Mouse (Mus musculus): Measurements from ENCODE around the gene Tbc1d5. TPM values are rescaled to one million over a fixed set of nuclear protein-coding genes. Genes with fewer than 3 reads are reported as not detected.

The Tbc1d5 gene
- polyA plus RNA-seq, 1 experiment from 2014 or later: 11.3 TPM

DNA sequence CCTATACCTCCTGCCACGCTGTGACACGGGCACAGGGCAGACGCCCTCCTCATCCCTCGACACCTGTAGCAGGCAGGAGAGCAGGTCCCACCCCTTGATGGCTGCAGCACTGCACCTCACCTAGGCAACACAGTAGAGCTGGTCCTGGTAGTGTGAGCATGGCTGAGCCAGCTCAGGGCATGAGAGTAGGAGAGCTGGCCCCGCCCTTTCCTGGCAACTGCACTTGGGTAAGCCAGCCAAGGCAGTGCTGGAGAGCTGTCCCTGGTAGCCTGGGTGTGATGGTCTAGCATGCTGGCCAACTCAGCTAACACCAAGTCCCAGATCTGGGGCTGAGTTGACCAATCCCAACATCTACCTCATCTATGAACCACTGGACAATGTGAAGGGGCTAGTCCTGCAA, 19.9 kb downstream of the Tbc1d5 start:
- Histone ChIP-seq H3K4me1 (replicated peaks; ENCODE audit: control insufficient read depth, insufficient read depth, low read length) (no peaks in the 10 kb centered on the region), H3K4me3 (ENCODE audit: low read depth, low read length) (no peak overlapping the region), H3K27ac (ENCODE audit: low read depth, low read length) (no peak overlapping the region), H3K4me2 (no peak overlapping the region), H3K27me3 (replicated peaks; ENCODE audit: control insufficient read depth, insufficient read depth, low read length) (no peaks in the 10 kb centered on the region), H3K36me3 (ENCODE audit: control insufficient read depth, insufficient read depth, low read length) (no peaks in the 10 kb centered on the region), H3K9me3 (ENCODE audit: control insufficient read depth, low read length) (no peaks in the 10 kb centered on the region), H3K9ac (ENCODE audit: low read depth, low read length) (no peak overlapping the region)
- 89% methylated on average over 5 of the region's 5 CpGs for WGBS
- ATAC-seq (replicated peaks; ENCODE audit: low FRiP score): peak; percentile 60
- DNase-seq (ENCODE audit: low spot score): no peak

DNA sequence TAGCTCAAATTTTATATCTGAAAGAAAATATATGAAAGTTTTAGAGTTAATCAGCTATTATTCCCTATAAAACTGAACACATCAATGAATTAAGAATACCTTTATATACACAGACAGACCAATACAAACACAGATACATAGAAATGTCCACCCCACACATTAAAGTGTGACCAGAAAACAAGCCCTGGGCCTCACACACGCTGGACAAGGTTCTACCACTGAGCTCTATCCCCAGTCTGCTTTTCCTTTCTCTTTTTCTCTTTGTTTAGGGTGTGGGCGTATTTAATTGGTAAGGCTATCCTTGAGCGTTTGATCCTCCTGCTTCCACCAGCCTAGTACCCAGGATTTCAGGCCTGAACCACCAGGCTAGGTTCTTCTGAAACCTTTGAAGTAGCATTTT, 28.2 kb downstream of the Tbc1d5 start:
- WGBS: 73% methylated on average over 3 of the region's 3 CpGs
- H3K27ac ChIP-seq (ENCODE audit: low read depth, low read length): no peak overlapping the region
- no peak overlapping the region for H3K9ac ChIP-seq (ENCODE audit: low read depth, low read length)
- DNase-seq (ENCODE audit: low spot score) (no peak), ATAC-seq (replicated peaks; ENCODE audit: low FRiP score) (no peak)
- H3K4me2 ChIP-seq: no peak overlapping the region
- no peaks in the 10 kb centered on the region for H3K27me3 ChIP-seq (replicated peaks; ENCODE audit: control insufficient read depth, insufficient read depth, low read length)
- H3K36me3 ChIP-seq (ENCODE audit: control insufficient read depth, insufficient read depth, low read length): no peaks in the 10 kb centered on the region
- no peaks in the 10 kb centered on the region for H3K4me1 ChIP-seq (replicated peaks; ENCODE audit: control insufficient read depth, insufficient read depth, low read length)
- no peaks in the 10 kb centered on the region for H3K9me3 ChIP-seq (ENCODE audit: control insufficient read depth, low read length)
- no peak overlapping the region for H3K4me3 ChIP-seq (ENCODE audit: low read depth, low read length)

DNA sequence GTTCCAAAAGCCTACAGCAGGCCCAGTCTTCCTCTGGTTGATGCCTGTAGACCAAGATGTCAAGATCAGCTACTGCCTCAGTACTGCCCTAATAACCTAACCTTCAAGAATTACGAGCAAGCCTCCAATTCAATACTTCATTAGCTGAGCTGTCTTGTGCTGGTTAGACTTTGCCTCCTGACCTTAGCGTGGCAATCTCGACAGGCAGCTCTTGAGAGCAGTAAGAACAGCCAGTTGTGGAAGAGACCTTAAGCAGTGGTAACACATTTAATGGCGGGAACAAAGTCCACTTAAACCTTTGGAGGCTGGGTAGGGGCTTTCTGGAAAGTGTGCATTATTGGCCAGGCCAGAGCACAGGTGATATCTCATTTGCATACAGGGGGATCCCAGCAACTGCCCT, 34.2 kb downstream of the Tbc1d5 start:
- 86% methylated on average over 4 of the region's 4 CpGs for WGBS
- no peak overlapping the region for H3K27ac ChIP-seq (ENCODE audit: low read depth, low read length)
- no peaks in the 10 kb centered on the region for H3K27me3 ChIP-seq (replicated peaks; ENCODE audit: control insufficient read depth, insufficient read depth, low read length)
- H3K36me3 ChIP-seq (ENCODE audit: control insufficient read depth, insufficient read depth, low read length): no peaks in the 10 kb centered on the region
- ATAC-seq (replicated peaks; ENCODE audit: low FRiP score): no peak
- no peaks in the 10 kb centered on the region for H3K9me3 ChIP-seq (ENCODE audit: control insufficient read depth, low read length)
- no peak overlapping the region for H3K4me3 ChIP-seq (ENCODE audit: low read depth, low read length)
- H3K9ac ChIP-seq (ENCODE audit: low read depth, low read length): no peak overlapping the region
- H3K4me2 ChIP-seq: no peak overlapping the region
- H3K4me1 ChIP-seq (replicated peaks; ENCODE audit: control insufficient read depth, insufficient read depth, low read length): no peaks in the 10 kb centered on the region
- no peak for DNase-seq (ENCODE audit: low spot score)

DNA sequence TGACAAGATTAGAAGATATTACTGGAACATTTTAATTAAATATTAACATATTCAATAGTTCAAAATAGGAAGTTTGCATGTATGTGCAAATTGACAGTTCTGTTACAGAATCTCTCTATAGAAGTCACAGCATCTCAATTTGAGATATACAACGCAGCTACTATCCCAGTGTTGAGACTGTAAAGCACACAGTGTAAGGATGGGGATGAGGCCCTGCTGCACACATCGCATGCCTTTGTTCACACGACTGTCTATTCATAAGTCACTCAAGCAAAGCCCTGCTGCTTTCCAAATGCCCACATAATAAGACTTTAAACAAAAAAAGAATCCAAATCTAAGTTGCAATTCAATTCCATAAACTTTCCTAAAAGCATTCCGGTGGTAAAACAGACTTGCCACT, 37.1 kb downstream of the Tbc1d5 start:
- Histone ChIP-seq H3K4me1 (replicated peaks; ENCODE audit: control insufficient read depth, insufficient read depth, low read length) (no peaks in the 10 kb centered on the region), H3K27ac (ENCODE audit: low read depth, low read length) (no peak overlapping the region), H3K36me3 (ENCODE audit: control insufficient read depth, insufficient read depth, low read length) (no peaks in the 10 kb centered on the region), H3K4me3 (ENCODE audit: low read depth, low read length) (no peak overlapping the region), H3K4me2 (no peak overlapping the region), H3K9ac (ENCODE audit: low read depth, low read length) (no peak overlapping the region), H3K27me3 (replicated peaks; ENCODE audit: control insufficient read depth, insufficient read depth, low read length) (no peaks in the 10 kb centered on the region), H3K9me3 (ENCODE audit: control insufficient read depth, low read length) (no peaks in the 10 kb centered on the region)
- ATAC-seq (replicated peaks; ENCODE audit: low FRiP score): no peak
- no peak for DNase-seq (ENCODE audit: low spot score)
- WGBS: 87% methylated on average over 4 of the region's 4 CpGs

DNA sequence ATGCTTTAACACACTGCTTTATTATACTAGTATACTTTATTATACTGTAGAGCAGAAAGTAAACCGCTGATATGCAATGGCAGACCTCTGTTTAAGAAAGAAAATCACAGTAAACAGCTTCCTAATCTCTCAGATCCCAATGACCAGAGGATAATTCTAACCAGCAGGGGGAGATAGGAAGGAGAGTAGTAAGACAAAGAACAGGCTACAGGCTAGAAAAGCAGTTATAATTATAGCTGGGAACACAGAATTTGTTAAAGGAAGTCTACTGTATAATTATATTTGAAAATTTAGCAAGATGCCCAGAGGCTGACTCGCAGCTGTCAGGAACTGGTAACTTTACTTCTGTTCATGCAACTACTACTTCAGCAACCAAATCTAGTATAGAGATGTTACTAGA, 68.0 kb downstream of the Tbc1d5 start:
- ATAC-seq (replicated peaks; ENCODE audit: low FRiP score) (no peak), DNase-seq (ENCODE audit: low spot score) (no peak)
- WGBS: 80% methylated on average over 2 of the region's 2 CpGs
- Histone ChIP-seq H3K9ac (ENCODE audit: low read depth, low read length) (no peak overlapping the region), H3K36me3 (ENCODE audit: control insufficient read depth, insufficient read depth, low read length) (no peaks in the 10 kb centered on the region), H3K4me2 (no peak overlapping the region), H3K4me3 (ENCODE audit: low read depth, low read length) (no peak overlapping the region), H3K9me3 (ENCODE audit: control insufficient read depth, low read length) (no peaks in the 10 kb centered on the region), H3K27ac (ENCODE audit: low read depth, low read length) (no peak overlapping the region), H3K4me1 (replicated peaks; ENCODE audit: control insufficient read depth, insufficient read depth, low read length) (no peaks in the 10 kb centered on the region), H3K27me3 (replicated peaks; ENCODE audit: control insufficient read depth, insufficient read depth, low read length) (no peaks in the 10 kb centered on the region)

DNA sequence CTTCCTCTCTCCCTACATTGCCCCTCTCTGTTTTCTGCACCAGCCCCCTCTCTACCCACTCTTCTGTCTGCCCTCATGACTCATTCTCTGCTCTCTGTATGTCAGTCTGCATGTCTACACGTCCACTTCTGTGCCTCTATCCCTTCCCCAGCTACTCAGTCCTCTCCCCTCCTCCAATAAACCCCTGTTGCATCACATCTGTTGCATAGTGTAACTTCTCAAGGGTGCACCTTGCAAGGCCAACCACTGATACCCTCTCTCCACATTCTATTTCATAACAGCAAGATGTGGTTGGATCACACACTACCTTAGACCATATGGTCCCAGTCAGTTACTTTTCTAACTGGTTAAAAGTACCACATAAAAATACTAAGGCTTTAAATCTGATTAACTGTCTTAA, 74.9 kb downstream of the Tbc1d5 start:
- no peaks in the 10 kb centered on the region for H3K4me1 ChIP-seq (replicated peaks; ENCODE audit: control insufficient read depth, insufficient read depth, low read length)
- ATAC-seq (replicated peaks; ENCODE audit: low FRiP score) (no peak), DNase-seq (ENCODE audit: low spot score) (no peak)
- H3K9ac ChIP-seq (ENCODE audit: low read depth, low read length): no peak overlapping the region
- no peak overlapping the region for H3K4me2 ChIP-seq
- H3K27ac ChIP-seq (ENCODE audit: low read depth, low read length): no peak overlapping the region
- no peaks in the 10 kb centered on the region for H3K9me3 ChIP-seq (ENCODE audit: control insufficient read depth, low read length)
- H3K4me3 ChIP-seq (ENCODE audit: low read depth, low read length): no peak overlapping the region
- WGBS: 78% methylated on average over 1 of the region's 1 CpGs
- no peaks in the 10 kb centered on the region for H3K27me3 ChIP-seq (replicated peaks; ENCODE audit: control insufficient read depth, insufficient read depth, low read length)
- no peaks in the 10 kb centered on the region for H3K36me3 ChIP-seq (ENCODE audit: control insufficient read depth, insufficient read depth, low read length)

DNA sequence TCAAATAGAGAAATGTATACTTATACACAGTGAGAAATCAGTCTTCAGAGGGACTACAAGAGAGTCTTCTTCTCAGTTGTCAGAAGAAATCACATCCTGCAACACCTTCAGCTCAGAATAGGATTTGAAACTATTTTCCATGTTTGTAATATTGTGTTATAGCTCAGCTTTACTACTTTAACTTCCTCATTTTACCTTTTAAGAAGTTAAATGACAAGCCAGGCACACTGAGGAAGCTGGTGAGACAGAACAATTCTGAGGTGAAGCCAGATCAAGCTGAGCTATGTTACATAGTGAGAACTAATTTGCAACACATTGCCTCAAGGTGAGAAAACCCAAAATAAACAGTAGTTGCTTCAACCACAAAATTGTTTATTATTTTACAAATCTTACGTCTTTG, 135.3 kb downstream of the Tbc1d5 start:
- Histone ChIP-seq H3K4me3 (ENCODE audit: low read depth, low read length) (no peak overlapping the region), H3K36me3 (ENCODE audit: control insufficient read depth, insufficient read depth, low read length) (no peaks in the 10 kb centered on the region), H3K27ac (ENCODE audit: low read depth, low read length) (no peak overlapping the region), H3K9me3 (ENCODE audit: control insufficient read depth, low read length) (no peaks in the 10 kb centered on the region), H3K4me2 (no peak overlapping the region), H3K9ac (ENCODE audit: low read depth, low read length) (no peak overlapping the region), H3K27me3 (replicated peaks; ENCODE audit: control insufficient read depth, insufficient read depth, low read length) (no peaks in the 10 kb centered on the region), H3K4me1 (replicated peaks; ENCODE audit: control insufficient read depth, insufficient read depth, low read length) (no peaks in the 10 kb centered on the region)
- DNase-seq (ENCODE audit: low spot score) (no peak), ATAC-seq (replicated peaks; ENCODE audit: low FRiP score) (no peak)
- WGBS: 62% methylated on average over 1 of the region's 1 CpGs

DNA sequence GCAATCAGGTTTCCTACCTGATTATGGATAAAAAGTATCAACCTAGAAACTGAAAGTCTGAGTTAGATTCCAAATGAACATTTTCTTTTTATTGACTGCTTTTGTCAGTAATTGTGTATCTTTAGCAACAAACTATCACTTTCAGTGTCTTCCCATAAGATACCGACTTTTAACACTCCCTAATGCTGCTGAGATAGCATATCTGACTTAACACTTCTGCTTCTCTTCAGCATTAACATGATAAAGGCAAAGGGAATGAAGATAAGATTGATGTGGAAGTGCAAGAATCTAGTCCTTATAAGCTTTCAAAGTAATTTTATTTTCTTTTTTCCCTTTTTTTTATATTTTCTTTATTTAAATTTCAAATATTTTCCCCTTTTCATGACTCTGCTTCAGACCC, 138.3 kb downstream of the Tbc1d5 start:
- WGBS: 6% methylated on average over 1 of the region's 1 CpGs
- Histone ChIP-seq H3K9me3 (ENCODE audit: control insufficient read depth, low read length) (no peaks in the 10 kb centered on the region), H3K9ac (ENCODE audit: low read depth, low read length) (no peak overlapping the region), H3K36me3 (ENCODE audit: control insufficient read depth, insufficient read depth, low read length) (no peaks in the 10 kb centered on the region), H3K4me2 (no peak overlapping the region), H3K27ac (ENCODE audit: low read depth, low read length) (no peak overlapping the region), H3K4me3 (ENCODE audit: low read depth, low read length) (no peak overlapping the region), H3K4me1 (replicated peaks; ENCODE audit: control insufficient read depth, insufficient read depth, low read length) (no peaks in the 10 kb centered on the region), H3K27me3 (replicated peaks; ENCODE audit: control insufficient read depth, insufficient read depth, low read length) (no peaks in the 10 kb centered on the region)
- DNase-seq (ENCODE audit: low spot score) (no peak), ATAC-seq (replicated peaks; ENCODE audit: low FRiP score) (no peak)

DNA sequence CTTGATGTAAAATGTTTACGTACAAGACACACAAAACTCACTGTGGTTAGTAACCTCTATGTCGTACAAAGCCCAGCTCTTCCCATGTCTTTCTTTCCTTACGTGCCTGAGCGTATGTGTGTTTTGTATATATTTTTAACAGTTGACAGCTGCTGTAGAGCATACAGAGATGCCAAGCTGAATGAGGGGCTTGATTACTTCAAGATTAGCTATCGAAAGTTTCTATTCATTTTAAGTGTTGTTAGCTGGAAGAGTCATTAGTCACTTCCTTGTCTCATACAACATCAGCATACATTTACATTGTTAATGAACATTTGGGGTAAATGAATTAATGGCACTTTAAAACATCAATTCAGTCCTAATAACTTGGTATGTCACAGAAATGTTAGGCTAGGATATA, 155.9 kb downstream of the Tbc1d5 start:
- no peaks in the 10 kb centered on the region for H3K36me3 ChIP-seq (ENCODE audit: control insufficient read depth, insufficient read depth, low read length)
- no peaks in the 10 kb centered on the region for H3K27me3 ChIP-seq (replicated peaks; ENCODE audit: control insufficient read depth, insufficient read depth, low read length)
- WGBS: 92% methylated on average over 5 of the region's 5 CpGs
- H3K4me3 ChIP-seq (ENCODE audit: low read depth, low read length): no peak overlapping the region
- H3K9ac ChIP-seq (ENCODE audit: low read depth, low read length): no peak overlapping the region
- ATAC-seq (replicated peaks; ENCODE audit: low FRiP score) (no peak), DNase-seq (ENCODE audit: low spot score) (no peak)
- H3K4me1 ChIP-seq (replicated peaks; ENCODE audit: control insufficient read depth, insufficient read depth, low read length): no peaks in the 10 kb centered on the region
- H3K4me2 ChIP-seq: no peak overlapping the region
- no peak overlapping the region for H3K27ac ChIP-seq (ENCODE audit: low read depth, low read length)
- H3K9me3 ChIP-seq (ENCODE audit: control insufficient read depth, low read length): no peaks in the 10 kb centered on the region

Data from liver, embryonic 11.5 days (tissue).